Mouse (Mus musculus) lung, embryonic 14.5 days (tissue): ENCODE measurements around the gene Aldh4a1. TPM values are rescaled to one million over a fixed set of nuclear protein-coding genes. Genes with fewer than 3 reads are reported as not detected.
A peak's percentile ranks its signal among the peaks of the same experiment; 100 is the strongest.

ENCODE experiments used
- ATAC-seq: fragments of 200-750 bp; cut with Nextera tagmentation; 2 replicates; pipeline ENCODE4 v1.8.0; 2017; ENCODE audit warnings: mild to moderate bottlenecking, moderate TSS enrichment, moderate library complexity; ENCODE audit not compliant: insufficient read depth
- DNase-seq: peaks from one replicate; pipeline ENCODE4 v3.0.0-alpha.2; 2015
- H3K27ac ChIP-seq: fragments of 300-500 bp; sonication (generic); 2 replicates; pipeline ENCODE4 v1.5.1; 2014; ENCODE audit warnings: low read depth, mild to moderate bottlenecking, moderate library complexity
- H3K27me3 ChIP-seq: fragments of 300-500 bp; sonication (generic); 2 replicates; pipeline ENCODE4 v1.6.1; 2014; ENCODE audit warnings: low read length, control low read depth; ENCODE audit not compliant: insufficient read depth
- H3K36me3 ChIP-seq: fragments of 300-500 bp; sonication (generic); 2 replicates; pipeline ENCODE4 v1.6.1; 2014; ENCODE audit warnings: control low read depth; ENCODE audit not compliant: insufficient read depth
- H3K4me1 ChIP-seq: fragments of 300-500 bp; sonication (generic); 2 replicates; pipeline ENCODE4 v1.6.1; 2014; ENCODE audit warnings: antibody characterized with exemption, control low read depth; ENCODE audit not compliant: insufficient read depth
- H3K4me2 ChIP-seq: fragments of 300-500 bp; sonication (generic); 2 replicates; pipeline ENCODE4 v1.6.1; 2014; ENCODE audit warnings: mild to moderate bottlenecking
- H3K4me3 ChIP-seq: fragments of 300-500 bp; sonication (generic); 2 replicates; pipeline ENCODE4 v1.5.1; 2014; ENCODE audit warnings: low read depth, low read length
- H3K9ac ChIP-seq: fragments of 300-500 bp; sonication (generic); 2 replicates; pipeline ENCODE4 v1.6.1; 2014
- H3K9me3 ChIP-seq: fragments of 300-500 bp; sonication (generic); 2 replicates; pipeline ENCODE4 v1.6.1; 2016; ENCODE audit warnings: low read depth, low read length, control low read depth
- CTCF ChIP-seq: IDR thresholded peaks from 2 replicates; pipeline ENCODE4 v1.5.1; 2016; ENCODE audit warnings: antibody characterized with exemption, low read depth
- WGBS: fragments of 180-500 bp; shearing (Covaris S2); extraction: QIAGEN DNeasy Blood & Tissue Kit; methylation state at CpG from one replicate; pipeline ENCODE4 v1.1.7; 2014; 5-methylcytosine and 5-hydroxymethylcytosine counted together
- polyA plus RNA-seq: library from polyadenylated mRNA; unstranded; fragments of >200 nt; fragmentation: Nextera tagmentation; extraction: Ambion mirVana; gene quantifications from 2 replicates; pipeline ENCODE4 v1.2.1, GENCODE M21; 2014

Aldh4a1 gene
- polyA plus RNA-seq, 1 experiment from 2014 or later, result 13.8 TPM

DNA sequence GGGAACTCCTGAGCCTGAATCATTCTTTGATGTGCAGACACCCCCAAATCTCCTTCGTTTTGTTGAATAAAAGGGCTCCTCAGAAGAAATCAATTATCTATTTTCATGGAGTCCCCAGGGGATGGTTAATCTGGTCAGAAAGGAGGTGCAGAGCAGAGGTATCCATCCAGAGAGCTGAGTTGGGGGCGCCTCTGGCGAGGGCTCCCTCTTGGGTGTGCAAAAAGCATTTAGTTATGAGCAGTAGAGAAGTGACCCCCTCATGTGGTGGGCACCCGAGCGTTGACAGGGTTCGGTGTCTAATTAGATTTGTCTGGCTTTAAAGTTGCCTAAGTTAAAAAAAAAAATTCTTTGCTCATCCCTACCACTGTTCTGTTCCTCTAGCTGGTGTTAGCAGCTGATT, 11.7 kb upstream of the Aldh4a1 start:
- Histone ChIP-seq H3K9ac (no peak overlapping the region), H3K36me3 (peaks cover 70% of the 10 kb centered on the region), H3K27ac (peak overlapping the region; percentile 39), H3K4me1 (no peaks in the 10 kb centered on the region), H3K27me3 (no peaks in the 10 kb centered on the region), H3K9me3 (no peaks in the 10 kb centered on the region), H3K4me2 (no peak overlapping the region), H3K4me3 (no peak overlapping the region)
- ATAC-seq, result peak; percentile 13; the same call in 1 of the 2 replicates
- peak; percentile 11 for DNase-seq
- 51% methylated on average over 6 of the region's 6 CpGs for WGBS
- no peak for TF ChIP-seq CTCF

- no peaks in the 10 kb centered on the region for H3K27me3 ChIP-seq
- H3K27ac ChIP-seq, result no peak overlapping the region
- no peaks in the 10 kb centered on the region for H3K9me3 ChIP-seq
- no peak overlapping the region for H3K9ac ChIP-seq
- WGBS, result 5% methylated on average over 10 of the region's 10 CpGs
- DNase-seq (peak; percentile 95), ATAC-seq (peak; percentile 86)
- TF ChIP-seq CTCF, result peak; percentile 99
- H3K4me1 ChIP-seq, result no peaks in the 10 kb centered on the region
- no peak overlapping the region for H3K4me3 ChIP-seq
- H3K4me2 ChIP-seq, result peak overlapping the region; percentile 47
- peaks cover 70% of the 10 kb centered on the region for H3K36me3 ChIP-seq
Measured at GRCm38 (mm10) chr4:139611542-139611953, 11.1 kb upstream of the Aldh4a1 start.

DNA sequence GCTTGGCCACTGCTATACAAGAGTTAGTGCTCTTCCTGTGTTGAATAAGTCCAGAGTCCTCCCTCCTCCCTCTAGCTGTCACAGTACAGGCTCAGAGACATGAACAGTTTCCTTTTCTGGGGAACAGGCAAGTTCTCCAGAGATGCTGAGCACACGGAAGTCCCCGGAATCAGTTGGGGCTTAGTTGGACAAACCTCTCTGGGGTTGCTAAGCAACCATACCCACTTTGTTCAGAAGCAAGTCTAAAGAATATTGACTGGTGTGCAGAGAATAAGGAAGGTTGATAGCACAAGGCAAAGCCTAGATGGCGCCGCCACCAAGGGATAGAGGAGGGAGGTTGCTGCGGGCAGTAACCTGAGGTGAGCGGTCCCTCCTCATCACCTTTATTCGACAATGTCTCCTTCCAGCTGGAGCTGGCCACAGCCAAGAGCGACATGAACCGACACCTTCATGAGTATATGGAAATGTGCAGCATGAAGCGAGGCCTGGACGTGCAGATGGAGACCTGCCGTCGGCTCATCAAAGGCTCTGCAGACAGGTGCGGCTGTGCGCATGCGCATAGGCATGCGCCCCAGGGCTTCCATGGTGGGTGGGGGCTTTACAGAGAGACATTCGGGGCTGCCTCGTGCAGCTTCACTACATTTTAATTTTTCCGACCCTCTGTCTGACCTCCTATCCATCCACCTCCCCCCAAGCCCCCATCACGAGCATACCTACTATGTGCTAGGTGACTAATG, 8.0 kb upstream of the Aldh4a1 start:
- no peaks in the 10 kb centered on the region for H3K4me1 ChIP-seq
- no peak for TF ChIP-seq CTCF
- 88% methylated on average over 21 of the region's 21 CpGs for WGBS

DNA sequence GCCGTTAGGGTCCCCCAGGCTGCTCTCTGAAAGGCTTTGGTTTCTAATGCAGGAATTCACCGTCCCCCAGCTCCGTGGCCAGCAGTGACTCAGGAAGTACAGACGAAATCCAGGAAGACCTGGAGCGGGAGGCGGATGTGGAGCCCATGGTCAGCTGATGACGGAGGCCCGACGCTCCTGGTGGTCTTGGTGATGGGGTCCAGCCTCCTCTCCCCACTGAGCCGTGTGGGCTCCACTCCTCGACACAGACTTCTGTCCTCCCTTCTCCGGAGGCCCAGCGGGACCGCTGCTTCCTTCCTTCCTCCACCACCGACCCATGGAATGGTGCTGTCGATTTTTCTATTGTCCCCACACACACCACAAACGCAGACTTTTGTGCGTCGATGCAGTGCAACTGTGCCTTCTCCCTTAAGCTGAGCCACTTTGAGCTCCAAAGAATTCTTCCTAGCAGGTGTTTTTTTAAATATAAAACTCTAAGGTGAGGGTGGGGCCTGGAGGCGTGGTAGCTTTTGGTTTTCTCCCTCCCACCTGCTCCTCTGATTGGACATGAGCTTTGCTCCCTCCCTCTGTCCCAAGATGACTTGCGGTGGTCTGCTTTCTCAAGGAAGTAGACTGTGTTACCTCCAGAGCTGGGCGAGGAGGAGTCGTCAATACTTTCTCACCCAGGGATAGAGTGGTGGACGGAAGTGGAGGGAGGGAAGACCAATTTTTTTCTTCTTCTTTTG, 6.2 kb upstream of the Aldh4a1 start:
- Histone ChIP-seq H3K36me3 (peaks cover 42% of the 10 kb centered on the region), H3K27ac (peak overlapping the region; percentile 73), H3K9me3 (no peaks in the 10 kb centered on the region), H3K4me3 (peak overlapping the region; percentile 37), H3K9ac (peak overlapping the region; percentile 47), H3K4me1 (no peaks in the 10 kb centered on the region), H3K27me3 (no peaks in the 10 kb centered on the region), H3K4me2 (peak overlapping the region; percentile 58)
- no peak for TF ChIP-seq CTCF
- 19% methylated on average over 24 of the region's 24 CpGs for WGBS
- DNase-seq (peak; percentile 75), ATAC-seq (peak; percentile 67)

More for the DNA sequence above, 8.0 kb upstream of the Aldh4a1 start:
- H3K9me3 ChIP-seq, result no peaks in the 10 kb centered on the region
- H3K4me2 ChIP-seq, result no peak overlapping the region
- no peak for DNase-seq
- H3K27me3 ChIP-seq, result no peaks in the 10 kb centered on the region
- ATAC-seq, result no peak
- no peak overlapping the region for H3K27ac ChIP-seq
- H3K9ac ChIP-seq, result no peak overlapping the region
- H3K36me3 ChIP-seq, result peaks cover 47% of the 10 kb centered on the region
- H3K4me3 ChIP-seq, result no peak overlapping the region

DNA sequence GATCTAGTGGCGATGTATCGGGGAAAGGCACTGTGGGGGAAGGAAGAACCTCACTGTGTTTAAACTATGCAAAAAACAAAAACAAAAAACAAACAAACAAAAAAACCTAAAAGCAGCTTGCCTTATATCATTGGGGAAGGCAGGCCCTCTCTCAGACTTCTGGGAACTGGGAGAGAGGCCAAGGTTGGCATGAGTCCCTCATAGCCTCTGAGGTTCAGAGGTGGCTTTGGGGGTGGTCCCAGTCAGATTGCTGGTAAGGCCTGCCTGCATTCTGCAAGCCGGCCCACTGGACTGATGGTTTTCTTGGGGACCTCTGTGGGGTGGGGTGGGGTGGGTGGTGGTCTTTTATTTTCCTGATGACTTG, 5.7 kb upstream of the Aldh4a1 start:
- Histone ChIP-seq H3K4me2 (peak overlapping the region; percentile 58), H3K4me3 (peak overlapping the region; percentile 37), H3K4me1 (no peaks in the 10 kb centered on the region), H3K27ac (peak overlapping the region; percentile 73), H3K27me3 (no peaks in the 10 kb centered on the region), H3K36me3 (peaks cover 42% of the 10 kb centered on the region), H3K9ac (no peak overlapping the region), H3K9me3 (no peaks in the 10 kb centered on the region)
- no peak for ATAC-seq
- WGBS, result 54% methylated on average over 3 of the region's 3 CpGs
- DNase-seq, result peak; percentile 70
- TF ChIP-seq CTCF, result no peak

DNA sequence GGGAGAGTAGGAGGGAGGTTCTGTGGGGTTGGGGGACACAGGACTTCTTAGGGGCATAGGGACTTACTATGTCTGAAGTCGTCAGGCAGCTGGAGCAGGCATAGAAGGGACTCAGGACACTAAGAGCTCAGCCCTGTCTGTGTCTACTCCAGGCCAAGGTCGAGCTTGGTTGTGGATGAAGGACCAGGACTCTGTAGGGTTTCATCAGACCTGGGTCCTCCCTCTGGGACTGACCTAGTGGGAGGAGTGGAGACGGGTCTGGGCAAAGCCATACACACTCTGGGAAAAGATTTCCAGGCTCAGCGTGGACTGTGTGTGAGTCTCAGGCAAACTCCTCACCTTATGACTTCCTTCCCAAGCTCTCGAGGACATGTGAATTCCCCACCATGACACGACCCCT, 2.9 kb upstream of the Aldh4a1 start:
- no peak for DNase-seq
- no peaks in the 10 kb centered on the region for H3K27me3 ChIP-seq
- H3K4me1 ChIP-seq, result peaks cover 7% of the 10 kb centered on the region; the same call in 1 of the 2 replicates
- H3K9ac ChIP-seq, result no peak overlapping the region
- no peak overlapping the region for H3K4me2 ChIP-seq
- H3K9me3 ChIP-seq, result no peaks in the 10 kb centered on the region
- H3K4me3 ChIP-seq, result no peak overlapping the region
- H3K36me3 ChIP-seq, result peaks cover 20% of the 10 kb centered on the region
- no peak overlapping the region for H3K27ac ChIP-seq
- no peak for ATAC-seq
- WGBS, result 67% methylated on average over 6 of the region's 6 CpGs
- TF ChIP-seq CTCF, result no peak

GRCm38 (mm10) chr4:139623434-139624115, 909 bp downstream of the Aldh4a1 start:
- 19% methylated on average over 21 of the region's 21 CpGs for WGBS
- peak overlapping the region; percentile 91 for H3K4me2 ChIP-seq
- H3K27ac ChIP-seq, result no peak overlapping the region
- H3K36me3 ChIP-seq, result no peaks in the 10 kb centered on the region
- no peaks in the 10 kb centered on the region for H3K27me3 ChIP-seq
- peaks cover 7% of the 10 kb centered on the region; the same call in 1 of the 2 replicates for H3K4me1 ChIP-seq
- no peaks in the 10 kb centered on the region for H3K9me3 ChIP-seq
- H3K4me3 ChIP-seq, result peak overlapping the region; percentile 68
- peak overlapping the region; percentile 59 for H3K9ac ChIP-seq
- ATAC-seq (no peak), DNase-seq (no peak)
- no peak for TF ChIP-seq CTCF
